Mouse (Mus musculus) testis, adult 2 months (tissue): Measurements from ENCODE around the gene Bcas3.

Experiments used
- CTCF ChIP-seq: fragments of 200-500 bp; IDR thresholded peaks from 2 replicates; pipeline ENCODE4 v1.5.1; 2012; ENCODE audit warnings: low read depth, mild to moderate bottlenecking, inconsistent platforms, low read length, moderate library complexity; ENCODE audit not compliant: control insufficient read depth, insufficient read depth, insufficient replicate concordance
- POLR2A ChIP-seq: fragments of 200-500 bp; IDR thresholded peaks from 2 replicates; pipeline ENCODE4 v1.6.1; 2012; ENCODE audit warnings: low read depth, mild to moderate bottlenecking, inconsistent platforms, low read length, moderate library complexity; ENCODE audit not compliant: control insufficient read depth

GRCm38 (mm10) chr11:85366168-85366567 is 13.2 kb downstream of the Bcas3 start:
- TF ChIP-seq POLR2A (no peak), CTCF (no peak)
